Mouse (Mus musculus) kidney, adult 2 months (tissue): ENCODE results near the gene Hebp2. TPM values are rescaled to one million over a fixed set of nuclear protein-coding genes. Genes with fewer than 3 reads are reported as not detected.

ENCODE experiments used
- DNase-seq: peaks from one replicate; pipeline ENCODE4 v3.0.0; 2021
- H3K27ac ChIP-seq: fragments of 200-500 bp; 2 replicates; pipeline ENCODE4 v1.5.1; 2012; ENCODE audit warnings: low read depth, low read length, control low read depth, inconsistent platforms; ENCODE audit not compliant: insufficient read depth
- H3K27me3 ChIP-seq: fragments of 200-500 bp; replicated peaks from 2 replicates; pipeline ENCODE4 v1.6.1; 2012; ENCODE audit warnings: mild to moderate bottlenecking, moderate library complexity, low read length, inconsistent platforms; ENCODE audit not compliant: control insufficient read depth, insufficient read depth
- H3K36me3 ChIP-seq: fragments of 200-500 bp; 2 replicates; pipeline ENCODE4 v1.6.1; 2012; ENCODE audit warnings: mild to moderate bottlenecking, moderate library complexity, low read length, inconsistent platforms; ENCODE audit not compliant: control insufficient read depth, insufficient read depth
- H3K4me1 ChIP-seq: fragments of 200-500 bp; 2 replicates; pipeline ENCODE4 v1.6.1; 2011; ENCODE audit warnings: low read length; ENCODE audit not compliant: control insufficient read depth, insufficient read depth
- H3K4me3 ChIP-seq: fragments of 200-500 bp; 2 replicates; pipeline ENCODE4 v1.5.1; 2011; ENCODE audit warnings: mild to moderate bottlenecking, low read depth, low read length, control low read depth; ENCODE audit not compliant: insufficient read depth
- CTCF ChIP-seq: fragments of 200-500 bp; conservative IDR thresholded peaks from 2 replicates; pipeline ENCODE4 v1.5.1; 2011; ENCODE audit warnings: low read depth, mild to moderate bottlenecking, control low read depth, low read length, moderate library complexity, mixed read lengths; ENCODE audit not compliant: insufficient read depth, insufficient read length
- POLR2A ChIP-seq: fragments of 200-500 bp; IDR thresholded peaks from one replicate; pipeline ENCODE4 v1.6.1; 2011; ENCODE audit warnings: low read depth, low read length, control low read depth
- WGBS: fragments of 180-500 bp; shearing (Covaris S2); methylation state at CpG from one replicate; pipeline ENCODE4 v1.1.7; 2018; 5-methylcytosine and 5-hydroxymethylcytosine counted together
- polyA plus RNA-seq: library from polyadenylated mRNA; depleted of rRNA; stranded (reverse); fragments of >200 nt; gene quantifications from 2 replicates; pipeline ENCODE4 v1.2.3, GENCODE M21; 2012

The Hebp2 gene
- polyA plus RNA-seq, 1 experiment, result 2.9 TPM

GRCm38 (mm10) chr10:18549321-18550216 is 3.7 kb upstream of the Hebp2 start:
- Histone ChIP-seq H3K4me3 (peak overlapping the region; percentile 27), H3K36me3 (no peaks in the 10 kb centered on the region), H3K27ac (no peak overlapping the region), H3K4me1 (no peaks in the 10 kb centered on the region), H3K27me3 (no peaks in the 10 kb centered on the region)
- 12% methylated on average over 35 of the region's 35 CpGs for WGBS
- TF ChIP-seq CTCF (no peak), POLR2A (no peak)
- no peak for DNase-seq

GRCm38 (mm10) chr10:18547381-18547780 is 1.5 kb upstream of the Hebp2 start:
- Histone ChIP-seq H3K4me1 (no peaks in the 10 kb centered on the region), H3K27me3 (no peaks in the 10 kb centered on the region), H3K27ac (no peak overlapping the region), H3K36me3 (no peaks in the 10 kb centered on the region), H3K4me3 (no peak overlapping the region)
- peak; percentile 42 for DNase-seq
- no peak for TF ChIP-seq CTCF
- no peak for TF ChIP-seq POLR2A
- 45% methylated on average over 4 of the region's 4 CpGs for WGBS

GRCm38 (mm10) chr10:18545309-18545708 is 567 bp downstream of the Hebp2 start:
- Histone ChIP-seq H3K4me3 (peak overlapping the region; percentile 50), H3K27ac (no peak overlapping the region), H3K36me3 (no peaks in the 10 kb centered on the region), H3K27me3 (no peaks in the 10 kb centered on the region), H3K4me1 (no peaks in the 10 kb centered on the region)
- DNase-seq, result no peak
- 9% methylated on average over 13 of the region's 13 CpGs for WGBS
- TF ChIP-seq CTCF (no peak), POLR2A (no peak)

GRCm38 (mm10) chr10:18536889-18537288 is 9.0 kb downstream of the Hebp2 start:
- no peaks in the 10 kb centered on the region for H3K27me3 ChIP-seq
- H3K4me3 ChIP-seq, result no peak overlapping the region
- no peak overlapping the region for H3K27ac ChIP-seq
- no peak for TF ChIP-seq CTCF
- no peak for TF ChIP-seq POLR2A
- H3K4me1 ChIP-seq, result no peaks in the 10 kb centered on the region
- DNase-seq, result no peak
- peaks cover 1% of the 10 kb centered on the region; the same call in 1 of the 2 replicates for H3K36me3 ChIP-seq
- WGBS, result 94% methylated on average over 2 of the region's 2 CpGs

GRCm38 (mm10) chr10:18532293-18532692 is 13.6 kb downstream of the Hebp2 start:
- Histone ChIP-seq H3K27ac (no peak overlapping the region), H3K36me3 (peaks cover 1% of the 10 kb centered on the region; the same call in 1 of the 2 replicates), H3K4me1 (peaks cover 6% of the 10 kb centered on the region; the same call in 1 of the 2 replicates), H3K4me3 (no peak overlapping the region), H3K27me3 (no peaks in the 10 kb centered on the region)
- DNase-seq, result no peak
- TF ChIP-seq CTCF (no peak), POLR2A (no peak)
- 79% methylated on average over 8 of the region's 8 CpGs for WGBS

- WGBS, result 86% methylated on average over 4 of the region's 4 CpGs
- no peak for TF ChIP-seq POLR2A
- no peak for DNase-seq
- Histone ChIP-seq H3K4me1 (peaks cover 14% of the 10 kb centered on the region; the same call in 1 of the 2 replicates), H3K27ac (no peak overlapping the region), H3K4me3 (no peak overlapping the region), H3K27me3 (no peaks in the 10 kb centered on the region), H3K36me3 (peaks cover 1% of the 10 kb centered on the region; the same call in 1 of the 2 replicates)
Measured at GRCm38 (mm10) chr10:18530161-18530560, 15.7 kb downstream of the Hebp2 start.

GRCm38 (mm10) chr10:18529177-18529576 is 16.7 kb downstream of the Hebp2 start:
- peaks cover 1% of the 10 kb centered on the region; the same call in 1 of the 2 replicates for H3K36me3 ChIP-seq
- DNase-seq, result no peak
- H3K27ac ChIP-seq, result no peak overlapping the region
- 89% methylated on average over 4 of the region's 4 CpGs for WGBS
- TF ChIP-seq CTCF (no peak), POLR2A (no peak)
- peaks cover 14% of the 10 kb centered on the region; the same call in 1 of the 2 replicates for H3K4me1 ChIP-seq
- no peaks in the 10 kb centered on the region for H3K27me3 ChIP-seq
- H3K4me3 ChIP-seq, result no peak overlapping the region
